Mouse (Mus musculus) erythroblast, embryonic 14.5 days (primary cell): ENCODE data around the gene Stil. TPM values are rescaled to one million over a fixed set of nuclear protein-coding genes. Genes with fewer than 3 reads are reported as not detected.

ENCODE experiments used
- H3K27me3 ChIP-seq: 2 replicates; pipeline ENCODE4 v1.6.1; 2012; ENCODE audit warnings: inconsistent platforms; ENCODE audit not compliant: control insufficient read depth
- H3K36me3 ChIP-seq: 2 replicates; pipeline ENCODE4 v1.6.1; 2012; ENCODE audit warnings: mild to moderate bottlenecking, inconsistent platforms; ENCODE audit not compliant: control insufficient read depth
- H3K4me1 ChIP-seq: 2 replicates; pipeline ENCODE4 v1.6.1; 2012; ENCODE audit warnings: inconsistent platforms; ENCODE audit not compliant: control insufficient read depth
- H3K4me3 ChIP-seq: replicated peaks from 2 replicates; pipeline ENCODE3; 2012; ENCODE audit warnings: moderate library complexity, mild to moderate bottlenecking, inconsistent platforms
- H3K9me3 ChIP-seq: 2 replicates; pipeline ENCODE4 v1.6.1; 2012; ENCODE audit warnings: low read length, inconsistent platforms, mixed read lengths; ENCODE audit not compliant: control insufficient read depth
- GATA1 ChIP-seq: IDR thresholded peaks from 2 replicates; pipeline ENCODE4 v1.6.1; 2012; ENCODE audit warnings: low read length, inconsistent platforms, mixed read lengths
- TAL1 ChIP-seq: IDR thresholded peaks from 3 replicates; pipeline ENCODE4 v1.6.1; 2012; ENCODE audit warnings: low read length, inconsistent platforms, mixed read lengths
- polyA plus RNA-seq: library from polyadenylated mRNA; stranded (reverse); fragments of >175 nt; gene quantifications from 2 replicates; pipeline ENCODE4 v1.2.3, GENCODE M21; 2012

The Stil gene
- polyA plus RNA-seq, 1 experiment = 0.25 TPM

GRCm38 (mm10) chr4:114983020-114983419 is 16.9 kb upstream of the Stil start:
- TF ChIP-seq TAL1 (no peak), GATA1 (no peak)
- Histone ChIP-seq H3K4me1 (peaks cover 33% of the 10 kb centered on the region), H3K36me3 (peaks cover 9% of the 10 kb centered on the region), H3K27me3 (no peaks in the 10 kb centered on the region), H3K4me3 (no peak overlapping the region), H3K9me3 (no peaks in the 10 kb centered on the region)

GRCm38 (mm10) chr4:114986211-114986590 is 13.8 kb upstream of the Stil start:
- Histone ChIP-seq H3K9me3 (no peaks in the 10 kb centered on the region), H3K36me3 (peaks cover 9% of the 10 kb centered on the region), H3K4me3 (peak overlapping the region; percentile 95), H3K4me1 (peaks cover 34% of the 10 kb centered on the region), H3K27me3 (no peaks in the 10 kb centered on the region)
- TF ChIP-seq TAL1 = no peak
- TF ChIP-seq GATA1 = no peak

- Histone ChIP-seq H3K9me3 (no peaks in the 10 kb centered on the region), H3K4me1 (peaks cover 34% of the 10 kb centered on the region), H3K36me3 (peaks cover 9% of the 10 kb centered on the region), H3K27me3 (no peaks in the 10 kb centered on the region; the same call in 1 of the 2 replicates), H3K4me3 (peak within 1 kb of the TSS; percentile 95)
- TF ChIP-seq TAL1 (no peak), GATA1 (no peak)
Observed at GRCm38 (mm10) chr4:114986591-114987432, 13.1 kb upstream of the Stil start, which contains the start of gene Cmpk1. Gene Cmpk1 (minus strand): TSS chr4:114987241.

GRCm38 (mm10) chr4:114994218-114994617 is 5.7 kb upstream of the Stil start:
- Histone ChIP-seq H3K4me1 (peaks cover 14% of the 10 kb centered on the region), H3K27me3 (peaks cover 7% of the 10 kb centered on the region), H3K4me3 (no peak overlapping the region), H3K36me3 (no peaks in the 10 kb centered on the region), H3K9me3 (no peaks in the 10 kb centered on the region)
- TF ChIP-seq GATA1 (no peak), TAL1 (no peak)

GRCm38 (mm10) chr4:114997051-114997450 is 2.9 kb upstream of the Stil start:
- Histone ChIP-seq H3K27me3 (peaks cover 7% of the 10 kb centered on the region), H3K4me1 (peaks cover 29% of the 10 kb centered on the region), H3K4me3 (no peak overlapping the region), H3K36me3 (peaks cover 9% of the 10 kb centered on the region), H3K9me3 (no peaks in the 10 kb centered on the region)
- TF ChIP-seq TAL1 (no peak), GATA1 (no peak)

GRCm38 (mm10) chr4:114999445-114999772 is 550 bp upstream of the Stil start:
- Histone ChIP-seq H3K36me3 (peaks cover 32% of the 10 kb centered on the region), H3K27me3 (peaks cover 2% of the 10 kb centered on the region; the same call in 1 of the 2 replicates), H3K4me1 (peaks cover 41% of the 10 kb centered on the region), H3K9me3 (no peaks in the 10 kb centered on the region), H3K4me3 (peak overlapping the region; percentile 83)
- TF ChIP-seq GATA1 (no peak), TAL1 (no peak)

GRCm38 (mm10) chr4:115000429-115000795 is 453 bp downstream of the Stil start:
- no peaks in the 10 kb centered on the region for H3K27me3 ChIP-seq
- H3K9me3 ChIP-seq = no peaks in the 10 kb centered on the region
- peaks cover 41% of the 10 kb centered on the region for H3K4me1 ChIP-seq
- H3K36me3 ChIP-seq = peaks cover 42% of the 10 kb centered on the region
- no peak for TF ChIP-seq TAL1
- H3K4me3 ChIP-seq = peak overlapping the region; percentile 83

GRCm38 (mm10) chr4:115014276-115014675 is 14.3 kb downstream of the Stil start:
- H3K4me1 ChIP-seq = peaks cover 4% of the 10 kb centered on the region
- TF ChIP-seq TAL1 = no peak
- TF ChIP-seq GATA1 = no peak
- H3K36me3 ChIP-seq = peaks cover 99% of the 10 kb centered on the region
- H3K4me3 ChIP-seq = no peak overlapping the region
- H3K27me3 ChIP-seq = no peaks in the 10 kb centered on the region
- no peaks in the 10 kb centered on the region for H3K9me3 ChIP-seq

GRCm38 (mm10) chr4:115019997-115020396 is 20.0 kb downstream of the Stil start:
- H3K36me3 ChIP-seq = peaks cover 99% of the 10 kb centered on the region
- no peak for TF ChIP-seq GATA1
- H3K27me3 ChIP-seq = no peaks in the 10 kb centered on the region
- H3K4me3 ChIP-seq = no peak overlapping the region
- no peaks in the 10 kb centered on the region for H3K9me3 ChIP-seq
- no peaks in the 10 kb centered on the region; the same call in 1 of the 2 replicates for H3K4me1 ChIP-seq
